Mouse (Mus musculus) ES-Bruce4 (cell line): Measurements from ENCODE around the gene Gse1. TPM values are rescaled to one million over a fixed set of nuclear protein-coding genes. Genes with fewer than 3 reads are reported as not detected.

Experiments used
- H3K27ac ChIP-seq: 2 replicates; pipeline ENCODE4 v1.5.1; 2012; ENCODE audit warnings: low read length, inconsistent platforms; ENCODE audit not compliant: insufficient read depth
- H3K27me3 ChIP-seq: 2 replicates; pipeline ENCODE4 v1.6.1; 2012; ENCODE audit warnings: mild to moderate bottlenecking, low read length, inconsistent platforms; ENCODE audit not compliant: control insufficient read depth, poor library complexity, insufficient read depth, severe bottlenecking
- H3K36me3 ChIP-seq: 2 replicates; pipeline ENCODE4 v1.6.1; 2012; ENCODE audit warnings: inconsistent platforms, mild to moderate bottlenecking, low read length, moderate library complexity; ENCODE audit not compliant: control insufficient read depth, poor library complexity, insufficient read depth, severe bottlenecking
- H3K4me1 ChIP-seq: one replicate; pipeline ENCODE4 v1.8.1; 2011; ENCODE audit warnings: low read length; ENCODE audit not compliant: control insufficient read depth, insufficient read depth
- H3K4me3 ChIP-seq: 2 replicates; pipeline ENCODE4 v1.5.1; 2011; ENCODE audit warnings: low read depth, mild to moderate bottlenecking, low read length
- H3K9ac ChIP-seq: 2 replicates; pipeline ENCODE4 v1.6.1; 2012; ENCODE audit warnings: low read depth, mild to moderate bottlenecking, inconsistent platforms; ENCODE audit not compliant: poor library complexity, severe bottlenecking
- H3K9me3 ChIP-seq: replicated peaks from 2 replicates; pipeline ENCODE4 v1.6.1; 2012; ENCODE audit warnings: mild to moderate bottlenecking, low read length, inconsistent platforms; ENCODE audit not compliant: control insufficient read depth, poor library complexity, insufficient read depth, severe bottlenecking
- CTCF ChIP-seq: IDR thresholded peaks from one replicate; pipeline ENCODE4 v1.8.1; 2011; ENCODE audit warnings: low read depth, low read length
- EP300 ChIP-seq: IDR thresholded peaks from 2 replicates; pipeline ENCODE4 v1.6.1; 2011; ENCODE audit warnings: low read depth, low read length; ENCODE audit not compliant: insufficient read depth
- POLR2A ChIP-seq: IDR thresholded peaks from one replicate; pipeline ENCODE4 v1.8.1; 2011; ENCODE audit warnings: low read length; ENCODE audit not compliant: insufficient read depth
- polyA plus RNA-seq: library from polyadenylated mRNA; stranded (reverse); fragments of >200 nt; gene quantifications from 2 replicates; pipeline ENCODE4 v1.2.4, GENCODE M21; 2011; ENCODE audit warnings: low read depth; ENCODE audit not compliant: missing spikeins, insufficient read depth, insufficient read length

The Gse1 gene
- polyA plus RNA-seq, 1 experiment, result 31.8 TPM

GRCm38 (mm10) chr8:120297000-120297399 is 68.7 kb downstream of the Gse1 start:
- Histone ChIP-seq H3K9me3 (no peaks in the 10 kb centered on the region), H3K9ac (no peak overlapping the region), H3K36me3 (no peaks in the 10 kb centered on the region), H3K27me3 (no peaks in the 10 kb centered on the region), H3K27ac (no peak overlapping the region), H3K4me1 (no peaks in the 10 kb centered on the region), H3K4me3 (no peak overlapping the region)
- TF ChIP-seq EP300, result no peak
- TF ChIP-seq POLR2A, result no peak
- no peak for TF ChIP-seq CTCF

- TF ChIP-seq POLR2A, result no peak
- no peak for TF ChIP-seq EP300
- TF ChIP-seq CTCF, result no peak
- H3K4me3 ChIP-seq, result no peak overlapping the region
- H3K27ac ChIP-seq, result no peak overlapping the region
- no peaks in the 10 kb centered on the region for H3K27me3 ChIP-seq
- H3K9ac ChIP-seq, result no peak overlapping the region
- H3K4me1 ChIP-seq, result no peaks in the 10 kb centered on the region
- H3K9me3 ChIP-seq, result no peaks in the 10 kb centered on the region
- H3K36me3 ChIP-seq, result no peaks in the 10 kb centered on the region
Observed at GRCm38 (mm10) chr8:120298601-120299532, 70.6 kb downstream of the Gse1 start.

GRCm38 (mm10) chr8:120300601-120301141 is 72.4 kb downstream of the Gse1 start:
- TF ChIP-seq CTCF (peak; percentile 99), POLR2A (no peak), EP300 (0 out of 2 replicates have a peak, but pooled peaks have one; percentile 2)
- Histone ChIP-seq H3K27me3 (no peaks in the 10 kb centered on the region), H3K27ac (no peak overlapping the region), H3K9me3 (no peaks in the 10 kb centered on the region), H3K36me3 (no peaks in the 10 kb centered on the region), H3K4me3 (no peak overlapping the region), H3K9ac (no peak overlapping the region), H3K4me1 (no peaks in the 10 kb centered on the region)

DNA sequence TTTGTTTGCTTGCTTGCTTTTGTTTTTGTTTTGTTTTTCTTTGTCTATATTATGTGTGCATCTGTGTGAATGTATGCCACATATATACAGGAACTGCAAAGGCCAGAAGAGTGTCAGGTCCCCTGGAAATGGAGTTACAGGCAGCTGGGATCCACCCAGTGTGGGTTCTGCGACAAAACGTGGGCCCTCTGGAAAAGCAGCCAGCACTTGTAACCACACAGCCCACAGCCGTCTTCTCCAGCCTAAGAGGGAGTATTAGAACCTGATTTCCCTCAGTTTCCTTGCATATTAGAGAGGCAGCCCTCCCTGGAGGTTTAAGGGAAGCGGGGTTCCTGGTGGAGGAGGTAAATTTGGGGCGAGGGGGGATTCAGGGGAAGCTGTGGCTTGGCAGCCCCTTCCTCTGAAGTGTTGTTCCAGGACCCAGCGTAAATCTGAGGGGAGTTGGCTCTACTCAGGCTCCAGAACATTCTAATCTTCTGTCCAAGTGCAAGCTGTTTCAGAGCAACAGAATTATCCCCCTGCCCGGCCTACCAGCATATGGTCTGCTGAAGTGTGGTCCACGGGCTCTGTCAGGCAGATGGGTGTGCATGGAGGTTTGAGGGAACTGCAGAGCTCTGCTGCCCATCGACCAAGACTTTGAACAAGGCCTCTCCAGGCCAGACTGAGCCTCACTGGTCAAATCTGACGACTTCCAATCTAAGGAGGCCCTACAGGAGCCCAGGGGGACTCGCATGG is 74.9 kb downstream of the Gse1 start:
- Histone ChIP-seq H3K9me3 (no peaks in the 10 kb centered on the region), H3K4me3 (no peak overlapping the region), H3K27ac (no peak overlapping the region), H3K4me1 (no peaks in the 10 kb centered on the region), H3K9ac (no peak overlapping the region), H3K36me3 (no peaks in the 10 kb centered on the region), H3K27me3 (no peaks in the 10 kb centered on the region)
- no peak for TF ChIP-seq POLR2A
- no peak for TF ChIP-seq EP300
- TF ChIP-seq CTCF, result no peak

DNA sequence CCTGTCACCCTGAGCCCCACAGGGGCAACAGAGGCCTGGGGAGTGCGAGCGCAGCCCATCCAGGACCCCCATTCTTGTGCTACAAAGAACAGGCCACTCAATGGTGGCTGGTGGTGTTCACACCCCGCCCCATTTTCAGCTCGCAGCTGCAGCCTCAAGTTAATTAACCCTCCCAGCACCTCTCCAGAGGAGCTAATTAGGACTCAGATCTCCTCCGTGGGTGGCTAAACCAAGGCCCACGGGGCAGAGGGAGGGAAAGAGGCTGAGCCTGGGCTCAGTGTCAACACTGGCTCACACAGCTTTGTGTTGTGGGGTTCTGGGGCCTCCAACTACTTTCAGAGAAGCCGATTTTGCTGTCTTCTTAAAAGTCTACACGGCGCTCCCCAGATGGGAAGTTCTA is 75.8 kb downstream of the Gse1 start:
- Histone ChIP-seq H3K36me3 (no peaks in the 10 kb centered on the region), H3K9me3 (no peaks in the 10 kb centered on the region), H3K9ac (no peak overlapping the region), H3K27me3 (no peaks in the 10 kb centered on the region), H3K27ac (no peak overlapping the region), H3K4me3 (no peak overlapping the region), H3K4me1 (no peaks in the 10 kb centered on the region)
- TF ChIP-seq POLR2A (no peak), EP300 (no peak), CTCF (no peak)
